Mouse (Mus musculus) neural tube, embryonic 14.5 days (tissue): Measurements from ENCODE around the gene 4930524B15Rik. TPM values are rescaled to one million over a fixed set of nuclear protein-coding genes. Genes with fewer than 3 reads are reported as not detected.

Experiments used
- ATAC-seq: fragments of 200-750 bp; cut with Nextera tagmentation; 2 replicates; pipeline ENCODE4 v1.8.0; 2017; ENCODE audit warnings: low read depth, mild to moderate bottlenecking, moderate TSS enrichment, moderate library complexity
- H3K27ac ChIP-seq: fragments of 300-500 bp; sonication (generic); 2 replicates; pipeline ENCODE4 v1.5.1; 2014; ENCODE audit warnings: low read depth, mild to moderate bottlenecking, control low read depth, low read length, moderate library complexity, mixed read lengths
- H3K27me3 ChIP-seq: fragments of 300-500 bp; sonication (generic); 2 replicates; pipeline ENCODE4 v1.6.1; 2014; ENCODE audit warnings: low read length; ENCODE audit not compliant: control insufficient read depth, insufficient read depth
- H3K36me3 ChIP-seq: fragments of 300-500 bp; sonication (generic); 2 replicates; pipeline ENCODE4 v1.6.1; 2014; ENCODE audit warnings: low read length, mixed read lengths; ENCODE audit not compliant: control insufficient read depth, insufficient read depth
- H3K4me1 ChIP-seq: fragments of 300-500 bp; sonication (generic); 2 replicates; pipeline ENCODE4 v1.6.1; 2014; ENCODE audit warnings: low read length; ENCODE audit not compliant: control insufficient read depth, insufficient read depth
- H3K4me2 ChIP-seq: fragments of 300-500 bp; sonication (generic); 2 replicates; pipeline ENCODE4 v1.6.1; 2014; ENCODE audit warnings: mild to moderate bottlenecking, low read depth, low read length, control low read depth
- H3K4me3 ChIP-seq: fragments of 300-500 bp; sonication (generic); 2 replicates; pipeline ENCODE4 v1.5.1; 2014; ENCODE audit warnings: low read depth, low read length, control low read depth, mixed read lengths
- H3K9ac ChIP-seq: fragments of 300-500 bp; sonication (generic); replicated peaks from 2 replicates; pipeline ENCODE4 v1.6.1; 2014; ENCODE audit warnings: low read depth, mild to moderate bottlenecking, control low read depth, low read length, mixed read lengths
- H3K9me3 ChIP-seq: fragments of 300-500 bp; sonication (generic); 2 replicates; pipeline ENCODE4 v1.6.1; 2016; ENCODE audit warnings: low read length; ENCODE audit not compliant: control insufficient read depth
- WGBS: fragments of 180-500 bp; shearing (Covaris S2); extraction: QIAGEN DNeasy Blood & Tissue Kit; methylation state at CpG from one replicate; pipeline ENCODE4 v1.1.7; 2014; 5-methylcytosine and 5-hydroxymethylcytosine counted together
- polyA plus RNA-seq: library from polyadenylated mRNA; unstranded; fragments of >200 nt; fragmentation: Nextera tagmentation; extraction: Ambion mirVana; gene quantifications from 2 replicates; pipeline ENCODE4 v1.2.1, GENCODE M21; 2014

The 4930524B15Rik gene
- polyA plus RNA-seq, 1 experiment from 2014 or later = 0.16 TPM

DNA sequence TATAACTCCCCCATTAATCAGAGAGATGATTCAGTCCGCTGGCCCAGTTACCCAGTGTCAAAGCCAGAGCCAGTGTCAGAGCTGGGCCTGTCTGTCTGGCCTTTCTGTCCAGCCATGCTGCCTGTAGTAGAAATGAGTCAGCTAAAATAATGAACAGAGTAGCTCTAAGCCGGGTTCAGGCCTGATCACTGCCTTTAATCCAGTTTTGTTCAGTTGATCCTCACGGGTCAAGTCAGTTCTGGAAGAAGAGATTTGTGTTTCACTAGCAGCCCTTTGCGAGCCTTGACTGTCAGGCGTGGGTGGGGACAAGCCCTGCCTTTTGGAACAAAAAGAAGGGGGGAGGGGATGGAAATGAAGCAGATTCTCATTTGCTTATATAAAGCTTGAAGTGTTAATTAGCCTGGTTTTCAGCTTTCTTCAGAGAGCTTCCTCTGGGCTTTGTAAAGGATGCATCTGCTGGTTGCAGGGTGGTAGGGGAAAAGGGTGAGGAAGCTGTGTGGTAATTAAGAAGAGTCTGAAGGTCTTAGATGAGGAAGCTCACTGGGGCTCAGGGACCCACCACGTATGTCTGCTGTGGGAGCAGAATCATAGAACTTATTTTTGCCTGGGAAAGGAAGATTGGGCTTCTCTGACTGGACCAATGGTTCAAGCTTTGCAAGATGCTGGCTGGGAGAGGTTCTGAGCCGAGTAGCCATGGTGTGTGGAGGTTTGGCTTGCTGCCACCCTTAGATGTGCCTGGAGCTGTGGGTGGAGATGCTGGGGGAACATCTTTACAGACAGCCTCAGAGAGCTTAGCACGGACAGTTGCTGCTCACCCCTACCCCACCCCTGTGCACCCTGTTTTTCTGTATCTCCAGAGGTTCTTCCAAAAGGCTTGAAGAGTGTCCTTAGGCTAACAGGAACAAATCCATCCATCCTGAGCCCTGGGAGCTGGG lies 54.9 kb downstream of the 4930524B15Rik start:
- H3K4me1 ChIP-seq = peaks cover 51% of the 10 kb centered on the region
- H3K9me3 ChIP-seq = no peaks in the 10 kb centered on the region
- H3K27ac ChIP-seq = peak overlapping the region; percentile 70
- no peaks in the 10 kb centered on the region for H3K27me3 ChIP-seq
- 17% methylated on average over 8 of the region's 8 CpGs for WGBS
- H3K4me2 ChIP-seq = no peak overlapping the region
- 0 out of 2 replicates have a peak overlapping the region, but pooled peaks have one; percentile 25 for H3K9ac ChIP-seq
- ATAC-seq = peak; percentile 38; the same call in 1 of the 2 replicates
- H3K4me3 ChIP-seq = no peak overlapping the region
- H3K36me3 ChIP-seq = peaks cover 36% of the 10 kb centered on the region

DNA sequence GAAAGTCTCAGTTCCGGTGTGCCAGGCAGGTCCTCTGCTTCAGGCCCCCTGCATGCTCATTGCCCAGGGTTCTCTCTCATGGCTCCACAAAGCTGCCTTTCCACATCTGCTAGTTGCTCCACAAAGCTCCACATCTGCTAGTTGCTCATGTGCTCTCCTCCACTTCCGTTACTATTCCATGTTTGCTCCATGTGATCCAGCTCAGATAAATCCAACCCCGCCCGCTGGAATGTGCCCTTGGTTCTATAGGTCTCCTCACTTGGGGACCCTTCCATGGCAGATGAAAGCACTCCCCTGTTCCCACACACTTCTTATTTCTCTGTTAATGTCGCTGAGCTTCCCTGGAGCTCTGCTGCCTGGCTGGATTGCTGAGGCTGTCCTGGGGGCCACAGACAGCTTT lies 61.2 kb downstream of the 4930524B15Rik start:
- H3K27me3 ChIP-seq = no peaks in the 10 kb centered on the region
- H3K9me3 ChIP-seq = no peaks in the 10 kb centered on the region
- H3K4me2 ChIP-seq = no peak overlapping the region
- no peak for ATAC-seq
- peaks cover 9% of the 10 kb centered on the region; the same call in 1 of the 2 replicates for H3K36me3 ChIP-seq
- peak overlapping the region; percentile 70 for H3K27ac ChIP-seq
- H3K9ac ChIP-seq = no peak overlapping the region
- H3K4me1 ChIP-seq = peaks cover 50% of the 10 kb centered on the region
- H3K4me3 ChIP-seq = no peak overlapping the region
- WGBS = 57% methylated on average over 5 of the region's 5 CpGs

DNA sequence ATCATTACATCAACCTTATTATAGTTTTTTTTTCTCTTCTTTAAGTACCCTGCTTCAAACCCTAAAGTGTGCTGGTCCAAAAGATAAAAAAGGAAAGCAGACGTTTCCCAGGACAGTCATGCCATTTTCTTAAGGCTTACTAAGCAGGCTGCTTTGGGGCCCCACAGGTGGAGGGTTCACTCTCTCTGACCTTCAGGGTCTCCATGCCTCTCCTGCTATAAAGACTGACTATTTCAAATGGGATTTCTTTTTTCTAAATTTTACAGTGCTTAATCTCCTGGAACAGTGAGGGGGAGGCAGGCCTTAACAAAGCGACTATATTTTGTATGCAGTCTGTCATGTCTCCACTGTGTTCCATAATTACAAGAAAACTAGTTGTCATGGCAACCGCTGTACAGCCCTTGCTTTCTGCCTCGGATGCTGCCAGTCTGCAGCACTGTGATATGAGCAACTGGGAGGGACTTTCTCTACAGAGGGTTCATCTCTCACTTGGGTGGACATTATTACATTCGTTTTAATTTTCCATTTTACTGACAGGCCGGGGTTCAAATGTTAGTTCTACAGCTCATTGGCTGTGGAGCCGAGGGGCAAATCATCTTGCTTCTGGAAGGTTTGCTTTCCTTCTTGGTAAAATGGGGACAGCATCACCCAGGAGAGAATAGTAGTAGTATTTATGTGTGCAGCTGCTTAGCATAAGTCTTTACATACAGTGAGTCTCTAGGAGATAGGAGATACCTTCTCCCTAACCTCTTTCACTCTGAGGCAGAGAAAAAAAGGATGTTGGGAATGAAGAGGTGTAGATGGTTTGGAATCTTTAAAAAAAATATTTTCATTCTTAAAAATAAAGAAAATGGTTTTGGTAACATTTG lies 62.3 kb downstream of the 4930524B15Rik start:
- peaks cover 48% of the 10 kb centered on the region for H3K4me1 ChIP-seq
- no peak overlapping the region for H3K4me2 ChIP-seq
- 32% methylated on average over 7 of the region's 7 CpGs for WGBS
- H3K36me3 ChIP-seq = peaks cover 7% of the 10 kb centered on the region; the same call in 1 of the 2 replicates
- no peaks in the 10 kb centered on the region for H3K9me3 ChIP-seq
- H3K27ac ChIP-seq = peak overlapping the region; percentile 70
- peak; percentile 89 for ATAC-seq
- H3K9ac ChIP-seq = no peak overlapping the region
- H3K27me3 ChIP-seq = no peaks in the 10 kb centered on the region
- no peak overlapping the region for H3K4me3 ChIP-seq

DNA sequence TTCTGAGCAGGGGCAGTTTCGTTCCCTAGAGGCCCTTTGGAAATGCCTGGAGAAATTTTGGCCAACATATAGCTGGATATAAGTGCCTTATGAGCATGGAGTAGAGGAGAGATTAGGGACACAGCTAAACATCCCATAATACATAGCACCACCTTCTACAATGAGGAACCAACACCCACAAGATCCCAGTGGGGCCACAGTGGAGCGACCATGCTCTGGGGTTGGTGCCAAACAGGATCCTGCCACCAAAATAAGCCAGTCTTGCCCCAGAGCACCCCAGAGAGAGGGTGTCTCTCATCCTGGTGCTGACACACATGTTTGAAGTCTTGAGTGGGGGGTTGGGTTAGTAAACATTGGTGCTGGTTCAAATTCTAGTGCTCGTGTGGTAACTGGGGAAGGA lies 63.2 kb downstream of the 4930524B15Rik start:
- no peak for ATAC-seq
- Histone ChIP-seq H3K9ac (no peak overlapping the region), H3K4me1 (peaks cover 40% of the 10 kb centered on the region), H3K4me3 (no peak overlapping the region), H3K9me3 (no peaks in the 10 kb centered on the region), H3K36me3 (0 out of 2 replicates have a peak, but pooled peaks cover 3% of the 10 kb centered on the region), H3K27me3 (no peaks in the 10 kb centered on the region), H3K4me2 (no peak overlapping the region), H3K27ac (peak overlapping the region; percentile 65)
- WGBS = 81% methylated on average over 3 of the region's 3 CpGs

Other genes starting within 250 kb of the 4930524B15Rik start
- 42.6 and 43.4 TPM in 2 replicates for gene Cpeb4, start 93.4 kb upstream of the 4930524B15Rik start, polyA plus RNA-seq
- 143 and 156 TPM in 2 replicates for gene Nsg2, start 34.9 kb downstream of the 4930524B15Rik start, polyA plus RNA-seq
- gene Il9r, start 234.7 kb downstream of the 4930524B15Rik start, polyA plus RNA-seq = 0.05 TPM in 1 of 2 replicates, not detected in the other
- 42.6 and 47.1 TPM in 2 replicates for gene Snrnp25, start 239.8 kb downstream of the 4930524B15Rik start, polyA plus RNA-seq